In the genomic region with DNA sequence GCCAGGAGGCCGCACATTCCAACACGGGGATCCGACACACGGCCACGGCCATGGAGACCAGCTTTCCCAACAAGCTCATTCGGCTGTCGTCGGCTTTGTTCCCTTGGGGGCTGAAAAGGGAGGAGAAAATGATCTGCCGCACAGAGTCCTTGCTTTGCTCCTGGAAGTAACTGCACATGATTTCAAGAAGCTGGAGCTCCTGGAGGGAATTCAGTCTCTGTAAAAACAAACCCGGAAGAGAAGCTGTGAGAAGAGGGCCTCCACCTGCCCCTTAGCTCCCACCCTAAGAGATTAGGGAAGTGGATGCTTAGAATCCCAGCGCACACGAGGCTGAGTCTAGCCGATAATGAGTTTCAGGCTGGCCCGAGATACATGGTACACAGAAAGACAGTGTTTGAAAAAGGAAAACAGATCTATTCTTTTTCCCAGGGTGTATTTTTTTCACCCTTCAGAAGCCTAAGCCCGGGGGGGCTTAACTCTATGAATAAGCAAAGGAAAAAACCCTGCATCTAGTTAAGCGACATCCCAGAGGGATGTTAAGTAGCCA, we compare ENCODE assay signal across 8 mouse cellular contexts. TPM values are rescaled to one million over a fixed set of nuclear protein-coding genes. Genes with fewer than 3 reads are reported as not detected.
DNase-seq lines count a peak whose midpoint lies in the region; ATAC-seq and TF ChIP-seq lines count a peak whose summit lies in the region.

No protein-coding gene starts in this region.

- peaks cover 70% of the 10 kb centered on the region for H3K36me3 ChIP-seq in E14TG2a.4 (ENCODE audit: insufficient read depth, low read length)
- peaks cover 7% of the 10 kb centered on the region; the same call in 1 of the 2 replicates for H3K36me3 ChIP-seq in forebrain, embryonic 11.5 days (ENCODE audit: control insufficient read depth, insufficient read depth, low read length)
- H3K36me3 ChIP-seq in liver, embryonic 12.5 days = peaks cover 80% of the 10 kb centered on the region
- peaks cover 21% of the 10 kb centered on the region for H3K36me3 ChIP-seq in stomach, postnatal 0 days (ENCODE audit: control insufficient read depth, insufficient read depth, low read length)

- H3K4me1 ChIP-seq in E14TG2a.4 (replicated peaks; ENCODE audit: low read depth, low read length) = peaks cover 66% of the 10 kb centered on the region
- H3K4me1 ChIP-seq in forebrain, embryonic 11.5 days (replicated peaks; ENCODE audit: control insufficient read depth, insufficient read depth, low read length) = peaks cover 8% of the 10 kb centered on the region
- H3K4me1 ChIP-seq in liver, embryonic 12.5 days = peaks cover 52% of the 10 kb centered on the region
- H3K4me1 ChIP-seq in stomach, postnatal 0 days (replicated peaks; ENCODE audit: control insufficient read depth, insufficient read depth) = peaks cover 6% of the 10 kb centered on the region

- DNase-seq in adrenal gland, postnatal 10 days = peak; percentile 45
- DNase-seq in adrenal gland, adult 18-20 months (ENCODE audit: low spot score in 2 of 2) = no peak
- peak; percentile 57 for DNase-seq in forebrain, embryonic 11.5 days (ENCODE audit: low spot score)
- DNase-seq in stomach, postnatal 0 days (ENCODE audit: low spot score) = no peak
- no peak for DNase-seq in gastrocnemius, postnatal 4 days (ENCODE audit: low spot score in 2 of 2)
- DNase-seq in left cerebral cortex, adult 9 months (ENCODE audit: low spot score in 2 of 2) = no peak

- H3K27me3 ChIP-seq in E14TG2a.4 (ENCODE audit: insufficient read depth, low read length) = peaks cover 8% of the 10 kb centered on the region
- H3K27me3 ChIP-seq in forebrain, embryonic 11.5 days (ENCODE audit: control insufficient read depth, insufficient read depth, low read length) = no peaks in the 10 kb centered on the region
- H3K27me3 ChIP-seq in liver, embryonic 12.5 days (replicated peaks) = no peaks in the 10 kb centered on the region
- no peaks in the 10 kb centered on the region for H3K27me3 ChIP-seq in stomach, postnatal 0 days (ENCODE audit: control insufficient read depth, insufficient read depth, low read length)

- peak overlapping the region; percentile 94 for H3K4me3 ChIP-seq in E14TG2a.4 (replicated peaks; ENCODE audit: low read length)
- H3K4me3 ChIP-seq in forebrain, embryonic 11.5 days (ENCODE audit: low read depth, low read length) = peak overlapping the region; percentile 85
- H3K4me3 ChIP-seq in liver, embryonic 12.5 days = peak overlapping the region; percentile 75
- peak overlapping the region; percentile 95 for H3K4me3 ChIP-seq in stomach, postnatal 0 days (ENCODE audit: low read depth, low read length)

- 0 out of 2 replicates have a peak, but pooled peaks have one; percentile 22 for ATAC-seq in forebrain, embryonic 11.5 days (replicated peaks; ENCODE audit: low FRiP score)
- ATAC-seq in liver, embryonic 12.5 days = peak; percentile 65; the same call in 1 of the 2 replicates
- ATAC-seq in stomach, postnatal 0 days (ENCODE audit: low FRiP score, low TSS enrichment) = no peak

- peak overlapping the region; percentile 92 for H3K27ac ChIP-seq in forebrain, embryonic 11.5 days (ENCODE audit: low read depth, low read length)
- H3K27ac ChIP-seq in liver, embryonic 12.5 days = peak overlapping the region; percentile 89
- peak overlapping the region; percentile 90 for H3K27ac ChIP-seq in stomach, postnatal 0 days (replicated peaks)

- peak overlapping the region; percentile 97 for H3K9ac ChIP-seq in forebrain, embryonic 11.5 days (ENCODE audit: low read length)
- peak overlapping the region; percentile 95 for H3K9ac ChIP-seq in liver, embryonic 12.5 days
- H3K9ac ChIP-seq in stomach, postnatal 0 days (ENCODE audit: low read length) = peak overlapping the region; percentile 94

- H3K4me2 ChIP-seq in forebrain, embryonic 11.5 days (ENCODE audit: low read depth, low read length, severe bottlenecking) = peak overlapping the region; percentile 67
- H3K4me2 ChIP-seq in liver, embryonic 12.5 days = peak overlapping the region; percentile 95
- H3K4me2 ChIP-seq in stomach, postnatal 0 days (replicated peaks; ENCODE audit: low read depth) = peak overlapping the region; percentile 80

- TF ChIP-seq CTCF in E14TG2a.4 (conservative IDR thresholded peaks at IDR 0.05; ENCODE audit: low read length) = no peak
- no peak for TF ChIP-seq CTCF in stomach, postnatal 0 days (IDR thresholded peaks at IDR 0.05; ENCODE audit: low read depth)

- no peaks in the 10 kb centered on the region for H3K9me3 ChIP-seq in E14TG2a.4 (ENCODE audit: low read length)
- H3K9me3 ChIP-seq in forebrain, embryonic 11.5 days (ENCODE audit: control insufficient read depth, low read length) = no peaks in the 10 kb centered on the region
- H3K9me3 ChIP-seq in liver, embryonic 12.5 days (replicated peaks) = no peaks in the 10 kb centered on the region
- H3K9me3 ChIP-seq in stomach, postnatal 0 days (ENCODE audit: control insufficient read depth, low read length) = no peaks in the 10 kb centered on the region

- TF ChIP-seq EP300 in stomach, postnatal 0 days (optimal IDR thresholded peaks at IDR 0.05) = no peak

- WGBS in forebrain, embryonic 11.5 days = 3% methylated on average over 16 of the region's 16 CpGs
- WGBS in liver, embryonic 12.5 days (ENCODE audit: insufficient replicate concordance) = 7% methylated on average over 16 of the region's 16 CpGs
- 3% methylated on average over 16 of the region's 16 CpGs for WGBS in stomach, postnatal 0 days

RNA-seq across cellular contexts. Expression of gene E130309D02Rik, which starts 0.9 kb away (rescaled TPM):
- 10 to 100 TPM; 23.0 to 23.5 TPM for total RNA-seq in adrenal gland, postnatal 10 days (2021)
- total RNA-seq in adrenal gland, adult 18-20 months (2021) = 10 to 100 TPM; 22.9 to 34.2 TPM
- 65.8 and 75.0 TPM in 2 replicates for polyA plus RNA-seq in forebrain, embryonic 11.5 days (2014; fragmentation: Nextera tagmentation; extraction: Ambion mirVana)
- 43.6 and 44.8 TPM in 2 replicates for polyA plus RNA-seq in liver, embryonic 12.5 days (2016; fragmentation: Nextera tagmentation; extraction: Ambion mirVana)
- 15.7 and 18.5 TPM in 2 replicates for polyA plus RNA-seq in stomach, postnatal 0 days (2015; fragmentation: Nextera tagmentation; extraction: Ambion mirVana)
- total RNA-seq in gastrocnemius, postnatal 4 days (2021) = 10 to 100 TPM; 13.9 to 15.5 TPM

RNA-seq across cellular contexts. Expression of gene Zdhhc4, which starts 14.8 kb away (rescaled TPM):
- total RNA-seq in adrenal gland, postnatal 10 days (2021) = 10 to 100 TPM; 50.3 to 50.9 TPM
- total RNA-seq in adrenal gland, adult 18-20 months (2021) = 10 to 100 TPM; 60.7 to 68.5 TPM
- 69.4 and 71.9 TPM in 2 replicates for polyA plus RNA-seq in forebrain, embryonic 11.5 days (2014; fragmentation: Nextera tagmentation; extraction: Ambion mirVana)
- 41.9 and 42.9 TPM in 2 replicates for polyA plus RNA-seq in liver, embryonic 12.5 days (2016; fragmentation: Nextera tagmentation; extraction: Ambion mirVana)
- 62.6 and 65.2 TPM in 2 replicates for polyA plus RNA-seq in stomach, postnatal 0 days (2015; fragmentation: Nextera tagmentation; extraction: Ambion mirVana)
- 10 to 100 TPM; 35.8 to 38.8 TPM for total RNA-seq in gastrocnemius, postnatal 4 days (2021)

RNA-seq across cellular contexts. Expression of gene Zfp853, which starts 20.8 kb away (rescaled TPM):
- under 1 TPM; 0.73 to 0.78 TPM for total RNA-seq in adrenal gland, postnatal 10 days (2021)
- total RNA-seq in adrenal gland, adult 18-20 months (2021) = under 1 TPM; 0.17 to 0.38 TPM
- polyA plus RNA-seq in forebrain, embryonic 11.5 days (2014; fragmentation: Nextera tagmentation; extraction: Ambion mirVana) = not detected in 2 replicates
- polyA plus RNA-seq in liver, embryonic 12.5 days (2016; fragmentation: Nextera tagmentation; extraction: Ambion mirVana) = not detected in 2 replicates
- polyA plus RNA-seq in stomach, postnatal 0 days (2015; fragmentation: Nextera tagmentation; extraction: Ambion mirVana) = 0.06 TPM in 2 replicates
- under 1 TPM; 0.69 to 0.70 TPM for total RNA-seq in gastrocnemius, postnatal 4 days (2021)

RNA-seq across cellular contexts. Expression of gene Grid2ip, which starts 42.9 kb away (rescaled TPM):
- under 1 TPM; 0.24 to 0.85 TPM for total RNA-seq in adrenal gland, postnatal 10 days (2021)
- under 1 TPM; 0.26 to 0.36 TPM for total RNA-seq in adrenal gland, adult 18-20 months (2021)
- 0.31 and 0.64 TPM in 2 replicates for polyA plus RNA-seq in forebrain, embryonic 11.5 days (2014; fragmentation: Nextera tagmentation; extraction: Ambion mirVana)
- polyA plus RNA-seq in liver, embryonic 12.5 days (2016; fragmentation: Nextera tagmentation; extraction: Ambion mirVana) = 0.04 TPM in 1 of 2 replicates, not detected in the other
- 0.86 and 1.4 TPM in 2 replicates for polyA plus RNA-seq in stomach, postnatal 0 days (2015; fragmentation: Nextera tagmentation; extraction: Ambion mirVana)
- under 1 TPM in 1 of 2 experiments, not detected in 1; 0.27 TPM for total RNA-seq in gastrocnemius, postnatal 4 days (2021)

RNA-seq across cellular contexts. Expression of gene Zfp316, which starts 44.4 kb away (rescaled TPM):
- total RNA-seq in adrenal gland, postnatal 10 days (2021) = 1 to 10 TPM; 7.3 to 8.1 TPM
- 1 to 10 TPM; 6.1 to 7.7 TPM for total RNA-seq in adrenal gland, adult 18-20 months (2021)
- 3.5 and 4.2 TPM in 2 replicates for polyA plus RNA-seq in forebrain, embryonic 11.5 days (2014; fragmentation: Nextera tagmentation; extraction: Ambion mirVana)
- 0.78 and 1.0 TPM in 2 replicates for polyA plus RNA-seq in liver, embryonic 12.5 days (2016; fragmentation: Nextera tagmentation; extraction: Ambion mirVana)
- polyA plus RNA-seq in stomach, postnatal 0 days (2015; fragmentation: Nextera tagmentation; extraction: Ambion mirVana) = 1.4 and 1.7 TPM in 2 replicates
- total RNA-seq in gastrocnemius, postnatal 4 days (2021) = 1 to 10 TPM; 6.7 to 6.8 TPM

Comparison
In these comparisons a context has a peak if more than half of its experiments do, and no peak if none do; other contexts are left out.
1. DNase-seq: peak in adrenal gland, postnatal 10 days (single experiment) and forebrain, embryonic 11.5 days (single experiment); none in adrenal gland, adult 18-20 months (0 of 2), stomach, postnatal 0 days (single experiment), gastrocnemius, postnatal 4 days (0 of 2) and left cerebral cortex, adult 9 months (0 of 2).
2. Peak in every context shown above with its lines, with median percentiles within 50 percentile points of each other: H3K4me3 ChIP-seq, H3K27ac ChIP-seq, H3K4me2 ChIP-seq and H3K9ac ChIP-seq.